Mouse (Mus musculus): Measurements from ENCODE around the gene Stox2.

DNA sequence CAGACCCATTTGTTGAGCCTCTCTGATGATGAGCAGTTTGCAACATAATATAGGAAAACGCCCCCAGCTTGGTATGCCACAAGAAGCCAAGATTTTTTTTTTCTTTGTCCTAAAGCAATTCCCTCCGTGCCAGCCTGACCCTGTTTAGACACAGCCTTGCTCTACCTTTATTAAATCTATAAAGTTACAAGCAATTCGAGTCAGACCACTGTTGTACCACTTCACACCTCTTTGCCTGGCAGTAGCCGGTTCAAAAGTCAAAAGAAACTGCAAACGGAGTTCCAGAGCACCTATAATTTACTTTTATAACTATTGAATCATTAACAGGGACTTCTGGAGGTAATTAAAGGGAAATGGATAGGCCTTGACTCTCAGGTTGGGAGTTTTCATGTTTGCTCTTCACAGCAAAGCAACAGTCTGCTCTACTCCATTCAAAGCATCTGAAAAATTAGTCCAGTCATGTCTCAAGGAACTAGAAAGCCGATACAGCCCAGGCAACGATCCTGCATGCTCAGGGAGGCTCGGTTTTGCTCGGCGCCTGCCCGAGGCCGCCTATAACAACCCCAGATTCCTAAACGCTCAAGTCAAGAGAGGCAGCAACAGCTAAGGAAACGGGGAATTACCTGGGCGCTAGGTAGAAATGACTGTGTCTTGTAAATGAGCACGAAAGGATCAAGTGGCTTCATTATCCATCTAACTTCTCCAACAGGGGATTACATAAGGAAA is 77.0 kb downstream of the Stox2 start:
- TF ChIP-seq POLR2A (IDR thresholded peaks at IDR 0.05; ENCODE audit: insufficient read depth, low read depth, low read length) (no peak), CTCF (IDR thresholded peaks at IDR 0.05; ENCODE audit: insufficient read depth, low read depth, low read length) (no peak)
